Mouse (Mus musculus): ENCODE results near the gene Tlr2.

DNA sequence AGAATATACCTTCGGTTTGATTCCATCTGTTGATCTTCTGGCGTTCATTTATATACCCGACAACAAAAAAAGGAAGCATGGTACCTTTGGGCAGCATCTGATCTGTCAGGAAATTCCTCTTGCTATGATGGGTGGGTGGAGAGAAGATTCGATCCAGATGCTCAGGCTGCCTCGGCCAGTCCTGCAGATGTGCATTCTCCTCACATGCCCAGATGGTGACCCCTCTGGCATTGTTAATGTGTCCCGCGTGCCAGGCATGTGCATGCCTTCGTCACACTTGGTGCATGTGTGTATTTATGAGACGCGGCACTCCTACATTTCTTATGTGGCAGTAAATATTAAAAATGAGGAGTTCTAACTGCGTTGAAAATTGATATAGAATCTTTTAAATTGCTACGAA, 33.1 kb downstream of the Tlr2 start:
- TF ChIP-seq CTCF (IDR thresholded peaks at IDR 0.05; ENCODE audit: borderline replicate concordance, control insufficient read depth, extremely low read depth, insufficient read depth, low read length, poor library complexity) (no peak), POLR2A (IDR thresholded peaks at IDR 0.05; ENCODE audit: control insufficient read depth, extremely low read depth, insufficient read depth, low read length, poor library complexity) (no peak)
